In genomic region chr1:132123420-132124014, GRCm38 (mm10) we compare ENCODE assay signal across 19 mouse cellular contexts. TPM values are rescaled to one million over a fixed set of nuclear protein-coding genes. Genes with fewer than 3 reads are reported as not detected.
DNase-seq lines count a peak whose midpoint lies in the region; ATAC-seq and TF ChIP-seq lines count a peak whose summit lies in the region.
"Had no signal": no experiment of that assay in that cellular context is flagged by ENCODE, and none has a peak within 500 bp of the region (broad histone marks: within the 10 kb centered on the region; RNA-seq: fewer than 3 reads in every experiment).

No protein-coding gene starts in this region.

- DNase-seq in embryonic facial prominence, embryonic 10.5 days (ENCODE audit: low spot score): no peak
- DNase-seq in midbrain, postnatal 0 days (ENCODE audit: low spot score): peak; percentile 65
- DNase-seq in right cerebral cortex, postnatal 14 days: no peak
- no peak for DNase-seq in urinary bladder, postnatal 36 days (ENCODE audit: low spot score in 2 of 2)
- no peak for DNase-seq in adrenal gland, adult 18-20 months (ENCODE audit: low spot score in 2 of 2)
- DNase-seq: adrenal gland, adult 8-10 months; B cell, adult 2 months; gastrocnemius, adult 2 months; heart, adult 2 months; heart, postnatal 10 days; kidney, postnatal 25 days; lung, adult 2 months had no signal

- H3K9me3 ChIP-seq in embryonic facial prominence, embryonic 13.5 days: no peaks in the 10 kb centered on the region
- H3K9me3 ChIP-seq in embryonic facial prominence, embryonic 10.5 days: no peaks in the 10 kb centered on the region
- no peaks in the 10 kb centered on the region for H3K9me3 ChIP-seq in forebrain, embryonic 13.5 days (replicated peaks)
- no peaks in the 10 kb centered on the region for H3K9me3 ChIP-seq in hindbrain, embryonic 15.5 days
- no peaks in the 10 kb centered on the region for H3K9me3 ChIP-seq in midbrain, postnatal 0 days (ENCODE audit: low read length)
- H3K9me3 ChIP-seq: limb, embryonic 15.5 days; neural tube, embryonic 12.5 days had no signal

- no peak overlapping the region for H3K4me2 ChIP-seq in embryonic facial prominence, embryonic 13.5 days
- H3K4me2 ChIP-seq in forebrain, embryonic 13.5 days: no peak overlapping the region
- H3K4me2 ChIP-seq in hindbrain, embryonic 15.5 days: no peak overlapping the region
- H3K4me2 ChIP-seq in midbrain, postnatal 0 days (ENCODE audit: low read depth, low read length, poor library complexity, severe bottlenecking): peak overlapping the region; percentile 6; the same call in 1 of the 2 replicates
- H3K4me2 ChIP-seq: limb, embryonic 15.5 days; neural tube, embryonic 12.5 days had no signal

- no peaks in the 10 kb centered on the region for H3K36me3 ChIP-seq in embryonic facial prominence, embryonic 13.5 days
- no peaks in the 10 kb centered on the region for H3K36me3 ChIP-seq in embryonic facial prominence, embryonic 10.5 days (replicated peaks)
- no peaks in the 10 kb centered on the region for H3K36me3 ChIP-seq in forebrain, embryonic 13.5 days (ENCODE audit: poor library complexity, severe bottlenecking)
- H3K36me3 ChIP-seq in hindbrain, embryonic 15.5 days: no peaks in the 10 kb centered on the region
- no peaks in the 10 kb centered on the region for H3K36me3 ChIP-seq in midbrain, postnatal 0 days (ENCODE audit: insufficient read depth, low read length)
- H3K36me3 ChIP-seq: limb, embryonic 15.5 days; neural tube, embryonic 12.5 days had no signal

- ATAC-seq in embryonic facial prominence, embryonic 13.5 days (ENCODE audit: insufficient number of reproducible peaks, insufficient read depth, low FRiP score, low TSS enrichment, low read depth): no peak
- ATAC-seq in forebrain, embryonic 13.5 days: no peak
- peak; percentile 60 for ATAC-seq in hindbrain, embryonic 15.5 days (ENCODE audit: low FRiP score, low read depth)
- ATAC-seq in midbrain, postnatal 0 days (ENCODE audit: low FRiP score): peak; percentile 59
- ATAC-seq: intestine, embryonic 16.5 days had no signal

- no peak for TF ChIP-seq CTCF in midbrain, postnatal 0 days (IDR thresholded peaks at IDR 0.05)

- H3K4me3 ChIP-seq in embryonic facial prominence, embryonic 13.5 days: no peak overlapping the region
- no peak overlapping the region for H3K4me3 ChIP-seq in embryonic facial prominence, embryonic 10.5 days
- H3K4me3 ChIP-seq in forebrain, embryonic 13.5 days: no peak overlapping the region
- no peak overlapping the region for H3K4me3 ChIP-seq in hindbrain, embryonic 15.5 days
- no peak overlapping the region for H3K4me3 ChIP-seq in midbrain, postnatal 0 days (ENCODE audit: low read depth, low read length)
- H3K4me3 ChIP-seq: erythroblast, embryonic 14.5 days; gastrocnemius, adult 2 months; heart, adult 2 months; limb, embryonic 15.5 days; neural tube, embryonic 12.5 days had no signal

- 68% methylated on average over 9 of the region's 9 CpGs for WGBS in embryonic facial prominence, embryonic 13.5 days
- 70% methylated on average over 9 of the region's 9 CpGs for WGBS in embryonic facial prominence, embryonic 10.5 days
- WGBS in forebrain, embryonic 13.5 days: 34% methylated on average over 9 of the region's 9 CpGs
- 36% methylated on average over 9 of the region's 9 CpGs for WGBS in hindbrain, embryonic 15.5 days
- 35% methylated on average over 9 of the region's 9 CpGs for WGBS in midbrain, postnatal 0 days

- H3K4me1 ChIP-seq in embryonic facial prominence, embryonic 13.5 days: no peaks in the 10 kb centered on the region
- H3K4me1 ChIP-seq in embryonic facial prominence, embryonic 10.5 days: peaks cover 27% of the 10 kb centered on the region
- H3K4me1 ChIP-seq in forebrain, embryonic 13.5 days: peaks cover 12% of the 10 kb centered on the region
- H3K4me1 ChIP-seq in hindbrain, embryonic 15.5 days (replicated peaks): peaks cover 10% of the 10 kb centered on the region; the same call in 1 of the 2 replicates
- peaks cover 2% of the 10 kb centered on the region; the same call in 1 of the 2 replicates for H3K4me1 ChIP-seq in midbrain, postnatal 0 days (ENCODE audit: insufficient read depth, low read length)

- no peak overlapping the region for H3K27ac ChIP-seq in embryonic facial prominence, embryonic 13.5 days
- H3K27ac ChIP-seq in embryonic facial prominence, embryonic 10.5 days (replicated peaks): no peak overlapping the region; the same call in 1 of the 2 replicates
- H3K27ac ChIP-seq in forebrain, embryonic 13.5 days: peak overlapping the region; percentile 35; the same call in 1 of the 2 replicates
- peak overlapping the region; percentile 34; the same call in 1 of the 2 replicates for H3K27ac ChIP-seq in hindbrain, embryonic 15.5 days (replicated peaks)
- H3K27ac ChIP-seq in midbrain, postnatal 0 days (ENCODE audit: low read depth, low read length): peak overlapping the region; percentile 67
- H3K27ac ChIP-seq: gastrocnemius, adult 2 months; heart, adult 2 months; limb, embryonic 15.5 days; neural tube, embryonic 12.5 days had no signal

- H3K27me3 ChIP-seq in embryonic facial prominence, embryonic 13.5 days: no peaks in the 10 kb centered on the region
- no peaks in the 10 kb centered on the region; the same call in 1 of the 2 replicates for H3K27me3 ChIP-seq in embryonic facial prominence, embryonic 10.5 days (replicated peaks; ENCODE audit: low read depth, poor library complexity, severe bottlenecking)
- H3K27me3 ChIP-seq in forebrain, embryonic 13.5 days: no peaks in the 10 kb centered on the region
- H3K27me3 ChIP-seq in hindbrain, embryonic 15.5 days: no peaks in the 10 kb centered on the region
- no peaks in the 10 kb centered on the region for H3K27me3 ChIP-seq in midbrain, postnatal 0 days (ENCODE audit: insufficient read depth, low read length)
- H3K27me3 ChIP-seq: limb, embryonic 15.5 days; neural tube, embryonic 12.5 days had no signal

- peak overlapping the region; percentile 32; the same call in 1 of the 2 replicates for H3K9ac ChIP-seq in embryonic facial prominence, embryonic 13.5 days
- H3K9ac ChIP-seq in forebrain, embryonic 13.5 days: 0 out of 2 replicates have a peak overlapping the region, but pooled peaks have one; percentile 26
- H3K9ac ChIP-seq in hindbrain, embryonic 15.5 days: no peak overlapping the region
- 0 out of 2 replicates have a peak overlapping the region, but pooled peaks have one; percentile 13 for H3K9ac ChIP-seq in midbrain, postnatal 0 days (replicated peaks; ENCODE audit: low read length, poor library complexity, severe bottlenecking)
- H3K9ac ChIP-seq: limb, embryonic 15.5 days; neural tube, embryonic 12.5 days had no signal

RNA-seq across cellular contexts. Expression of gene Cdk18, which starts 16.0 kb away (rescaled TPM):
- polyA plus RNA-seq in embryonic facial prominence, embryonic 13.5 days (2015; fragmentation: Nextera tagmentation; extraction: Ambion mirVana): 2.3 and 2.8 TPM in 2 replicates
- 2.3 and 3.2 TPM in 2 replicates for polyA plus RNA-seq in embryonic facial prominence, embryonic 10.5 days (2016; fragmentation: Nextera tagmentation; extraction: Ambion mirVana)
- polyA plus RNA-seq in forebrain, embryonic 13.5 days (2015; fragmentation: Nextera tagmentation; extraction: Ambion mirVana): 0.23 and 0.59 TPM in 2 replicates
- polyA plus RNA-seq in hindbrain, embryonic 15.5 days (2015; fragmentation: Nextera tagmentation; extraction: Ambion mirVana): 1.00 and 1.1 TPM in 2 replicates
- 3.5 and 7.2 TPM in 2 replicates for total RNA-seq in midbrain, postnatal 0 days (2014; rRNA removed)
- 2.4 and 3.1 TPM in 2 replicates for polyA plus RNA-seq in midbrain, postnatal 0 days (2015; fragmentation: Nextera tagmentation; extraction: Ambion mirVana)
- total RNA-seq in adrenal gland, adult 18-20 months (2021): 10 to 100 TPM; 16.1 to 16.3 TPM
- polyA plus RNA-seq: erythroblast, embryonic 14.5 days had no signal

RNA-seq across cellular contexts. Expression of gene Mfsd4a, which starts 55.7 kb away (rescaled TPM):
- polyA plus RNA-seq in embryonic facial prominence, embryonic 13.5 days (2015; fragmentation: Nextera tagmentation; extraction: Ambion mirVana): 13.5 and 16.2 TPM in 2 replicates
- polyA plus RNA-seq in embryonic facial prominence, embryonic 10.5 days (2016; fragmentation: Nextera tagmentation; extraction: Ambion mirVana): 12.5 and 14.6 TPM in 2 replicates
- polyA plus RNA-seq in forebrain, embryonic 13.5 days (2015; fragmentation: Nextera tagmentation; extraction: Ambion mirVana): 7.8 and 8.1 TPM in 2 replicates
- 6.9 and 7.3 TPM in 2 replicates for polyA plus RNA-seq in hindbrain, embryonic 15.5 days (2015; fragmentation: Nextera tagmentation; extraction: Ambion mirVana)
- total RNA-seq in midbrain, postnatal 0 days (2014; rRNA removed): 4.6 and 9.2 TPM in 2 replicates
- polyA plus RNA-seq in midbrain, postnatal 0 days (2015; fragmentation: Nextera tagmentation; extraction: Ambion mirVana): 9.0 and 9.9 TPM in 2 replicates
- total RNA-seq in adrenal gland, adult 18-20 months (2021): 10 to 100 TPM; 13.3 to 31.0 TPM
- polyA plus RNA-seq: erythroblast, embryonic 14.5 days had no signal

Comparison
In these comparisons a context has a peak if more than half of its experiments do, and no peak if none do; other contexts are left out.
1. ATAC-seq: peak in hindbrain, embryonic 15.5 days (single experiment) and midbrain, postnatal 0 days (single experiment); none in embryonic facial prominence, embryonic 13.5 days (single experiment) and forebrain, embryonic 13.5 days (single experiment).
2. H3K27ac ChIP-seq: peak in forebrain, embryonic 13.5 days (single experiment), hindbrain, embryonic 15.5 days (single experiment) and midbrain, postnatal 0 days (single experiment); none in embryonic facial prominence, embryonic 13.5 days (single experiment) and embryonic facial prominence, embryonic 10.5 days (single experiment).